Comparison of ENCODE assay signal across 10 mouse cellular contexts in genomic region chr9:87843898-87844297, GRCm38 (mm10).
DNase-seq lines count a peak whose midpoint lies in the region; ATAC-seq lines count a peak whose summit lies in the region.
"Had no signal": no experiment of that assay in that cellular context is flagged by ENCODE, and none has a peak within 500 bp of the region (broad histone marks: within the 10 kb centered on the region; RNA-seq: fewer than 3 reads in every experiment).

No protein-coding gene starts in this region.

- H3K4me1 ChIP-seq in kidney, embryonic 14.5 days (ENCODE audit: control insufficient read depth, insufficient read depth, low read length), result no peaks in the 10 kb centered on the region
- H3K4me1 ChIP-seq in neural tube, embryonic 15.5 days, result no peaks in the 10 kb centered on the region
- H3K4me1 ChIP-seq: hindbrain, embryonic 15.5 days; midbrain, embryonic 12.5 days had no signal

- H3K36me3 ChIP-seq in kidney, embryonic 14.5 days (ENCODE audit: control insufficient read depth, insufficient read depth, low read length), result no peaks in the 10 kb centered on the region
- H3K36me3 ChIP-seq in neural tube, embryonic 15.5 days, result no peaks in the 10 kb centered on the region
- H3K36me3 ChIP-seq: hindbrain, embryonic 15.5 days; midbrain, embryonic 12.5 days had no signal

- H3K4me3 ChIP-seq in kidney, embryonic 14.5 days (ENCODE audit: low read length), result no peak overlapping the region
- H3K4me3 ChIP-seq in neural tube, embryonic 15.5 days (replicated peaks), result no peak overlapping the region
- H3K4me3 ChIP-seq: hindbrain, embryonic 15.5 days; midbrain, embryonic 12.5 days had no signal

- ATAC-seq in kidney, embryonic 14.5 days (ENCODE audit: low FRiP score, low TSS enrichment), result no peak
- ATAC-seq in neural tube, embryonic 15.5 days (ENCODE audit: low FRiP score), result no peak

- no peak overlapping the region for H3K4me2 ChIP-seq in kidney, embryonic 14.5 days (replicated peaks; ENCODE audit: low read depth, low read length)
- H3K4me2 ChIP-seq in neural tube, embryonic 15.5 days, result no peak overlapping the region
- H3K4me2 ChIP-seq: hindbrain, embryonic 15.5 days; midbrain, embryonic 12.5 days had no signal

- no peaks in the 10 kb centered on the region for H3K27me3 ChIP-seq in kidney, embryonic 14.5 days (ENCODE audit: control insufficient read depth, insufficient read depth, low read length)
- no peaks in the 10 kb centered on the region for H3K27me3 ChIP-seq in neural tube, embryonic 15.5 days (replicated peaks)
- H3K27me3 ChIP-seq: hindbrain, embryonic 15.5 days; midbrain, embryonic 12.5 days had no signal

- no peak overlapping the region for H3K9ac ChIP-seq in kidney, embryonic 14.5 days (ENCODE audit: low read depth, low read length)
- no peak overlapping the region for H3K9ac ChIP-seq in neural tube, embryonic 15.5 days (replicated peaks)
- H3K9ac ChIP-seq: hindbrain, embryonic 15.5 days; midbrain, embryonic 12.5 days had no signal

- no peak overlapping the region for H3K27ac ChIP-seq in kidney, embryonic 14.5 days (ENCODE audit: low read depth, low read length)
- H3K27ac ChIP-seq in neural tube, embryonic 15.5 days (replicated peaks), result no peak overlapping the region
- H3K27ac ChIP-seq: hindbrain, embryonic 15.5 days; midbrain, embryonic 12.5 days had no signal

- 75% methylated on average over 6 of the region's 6 CpGs for WGBS in kidney, embryonic 14.5 days
- 57% methylated on average over 6 of the region's 6 CpGs for WGBS in neural tube, embryonic 15.5 days

- peak; percentile 43 for DNase-seq in kidney, postnatal 10 days
- DNase-seq in cerebellum, adult 11 months, result peak; percentile 51
- DNase-seq in fibroblast of lung, adult 2 months (ENCODE audit: low read depth), result peak; percentile 41
- peak; percentile 84 for DNase-seq in heart, postnatal 4 days
- no peak for DNase-seq in c-Kit-positive CD71-positive TER-119-positive erythroid progenitor cells, embryonic 14.5 days (ENCODE audit: low spot score)
- no peak for DNase-seq in layer of hippocampus, postnatal 25 days (ENCODE audit: extremely low spot score in 1 of 2, low spot score in 1 of 2)

- H3K9me3 ChIP-seq in kidney, embryonic 14.5 days (ENCODE audit: control insufficient read depth, low read length), result no peaks in the 10 kb centered on the region
- no peaks in the 10 kb centered on the region for H3K9me3 ChIP-seq in neural tube, embryonic 15.5 days (replicated peaks)
- H3K9me3 ChIP-seq: hindbrain, embryonic 15.5 days; midbrain, embryonic 12.5 days had no signal

Comparison
In these comparisons a context has a peak if more than half of its experiments do, and no peak if none do; other contexts are left out.
1. DNase-seq: peak in kidney, postnatal 10 days (single experiment), cerebellum, adult 11 months (single experiment), fibroblast of lung, adult 2 months (single experiment) and heart, postnatal 4 days (single experiment); none in c-Kit-positive CD71-positive TER-119-positive erythroid progenitor cells, embryonic 14.5 days (single experiment) and layer of hippocampus, postnatal 25 days (0 of 2).